Mouse (Mus musculus): ENCODE measurements around the gene Fubp3.
"Not testable (repeated sequence)": the region's sequence is repeated elsewhere in the genome, so short reads cannot be mapped to it uniquely, and the experiment has no call there.

The Fubp3 gene

DNA sequence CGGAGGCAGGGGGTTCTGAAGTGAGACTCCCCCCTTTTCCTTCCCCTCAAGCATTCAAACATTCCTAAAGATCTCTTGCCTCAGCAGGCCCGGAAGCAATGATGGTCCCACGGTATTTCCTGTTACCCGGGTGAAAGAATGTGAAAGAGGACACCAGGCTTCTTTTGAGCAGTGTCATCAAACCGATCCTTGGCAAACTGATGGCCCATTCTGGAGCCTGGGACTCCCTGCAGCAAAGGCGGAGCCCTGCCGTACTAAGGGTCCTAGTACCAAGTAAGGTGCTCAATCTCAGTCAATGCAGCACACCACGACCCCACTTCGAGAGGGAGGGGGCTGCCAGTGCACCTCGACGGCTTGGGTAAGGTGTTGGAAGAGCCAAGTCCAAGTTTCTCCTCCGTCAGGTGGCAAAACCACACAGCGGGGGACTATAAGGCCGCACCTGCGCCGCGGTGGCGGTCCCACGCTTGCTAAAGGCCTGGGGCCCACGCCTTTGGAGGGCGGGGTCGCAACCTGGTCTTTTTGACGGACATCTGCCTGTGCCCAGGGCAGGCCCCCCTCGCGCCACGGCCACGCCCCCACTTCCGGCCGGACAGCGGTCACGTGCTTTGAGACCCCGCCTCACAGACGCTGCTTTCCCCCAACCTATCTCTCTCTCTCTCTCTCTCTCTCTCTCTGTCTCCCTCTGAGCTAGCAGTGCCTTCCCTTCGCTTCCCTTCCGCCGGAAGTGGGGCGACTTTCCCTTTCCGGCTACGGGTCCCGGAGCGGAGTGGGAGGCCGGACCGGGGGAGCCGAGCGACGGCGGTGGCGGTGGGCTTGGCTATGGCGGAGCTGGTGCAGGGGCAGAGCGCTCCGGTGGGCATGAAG lies at the start of gene Fubp3:
Gene Fubp3 (plus strand): TSS at position 601 of the 864 bp plus-strand sequence.
- DNase-seq = peak; percentile 94 to 95

DNA sequence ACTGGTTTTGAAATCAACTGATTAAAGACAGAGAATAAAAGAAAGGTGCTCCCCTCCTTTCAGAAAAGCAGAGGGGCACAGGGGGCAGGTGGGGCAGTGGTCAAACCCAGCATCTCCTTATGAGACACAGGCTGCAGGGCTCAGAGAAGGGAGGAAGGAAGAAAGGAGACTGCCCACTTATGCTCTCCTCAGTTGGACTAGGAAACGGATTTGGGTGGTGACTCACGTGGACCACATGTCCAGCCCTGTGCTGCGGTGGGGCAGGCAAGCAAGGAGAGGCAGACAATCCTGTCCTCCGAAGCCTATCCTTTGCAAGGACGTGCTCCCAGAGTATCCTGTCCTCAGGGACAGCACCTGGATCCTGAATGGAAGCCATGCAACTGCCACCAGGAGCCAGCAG lies 47.8 kb upstream of the Fubp3 start:
- no peak for DNase-seq

DNA sequence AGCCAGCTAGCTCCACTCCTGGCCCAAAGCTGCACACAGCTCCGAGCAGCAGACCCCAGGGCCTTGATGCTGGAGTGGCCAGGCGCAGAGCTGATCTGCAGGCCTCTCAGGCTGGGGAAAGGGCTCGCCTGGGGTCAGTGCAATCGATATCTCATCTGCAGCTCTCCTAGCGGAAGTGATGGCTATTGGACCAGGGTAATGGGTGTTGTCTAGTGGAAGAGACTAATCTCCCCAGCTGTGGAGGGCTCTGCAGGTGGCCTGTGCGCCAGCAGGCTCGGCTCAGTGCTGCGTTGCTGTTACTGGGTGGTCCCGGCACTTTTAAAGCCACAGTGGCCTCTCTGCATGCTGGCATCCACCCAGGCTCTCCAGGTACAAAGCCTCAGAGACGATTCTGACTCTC lies 46.7 kb upstream of the Fubp3 start:
- DNase-seq = no peak

- no peak for DNase-seq
Observed at GRCm38 (mm10) chr2:31530201-31530600, 42.2 kb upstream of the Fubp3 start.

DNA sequence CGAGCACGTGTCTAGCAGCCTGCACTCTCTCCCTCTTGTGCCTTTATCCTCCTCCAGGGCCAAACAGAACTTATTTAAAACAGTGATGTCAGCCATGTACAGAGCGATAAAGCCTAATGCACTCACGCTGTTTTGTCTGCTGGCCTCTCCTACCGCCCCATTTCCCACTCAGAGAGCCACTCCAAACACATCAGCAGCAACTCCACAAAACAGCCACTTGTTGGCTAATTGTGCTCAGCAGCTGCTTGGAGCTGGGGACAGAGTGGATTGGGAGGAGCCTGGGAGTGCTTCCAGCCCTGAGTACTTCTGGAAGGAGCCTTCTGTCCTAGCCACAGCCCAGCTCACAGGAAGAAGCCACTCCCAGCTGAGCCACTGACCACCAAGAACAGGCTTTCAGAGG lies 35.4 kb upstream of the Fubp3 start:
- DNase-seq = no peak

- no peak for DNase-seq
Observed at GRCm38 (mm10) chr2:31538745-31539144, 33.7 kb upstream of the Fubp3 start.

- DNase-seq = peak; percentile 50 to 58
Observed at GRCm38 (mm10) chr2:31541581-31541980, 30.9 kb upstream of the Fubp3 start.

- no peak for DNase-seq
Observed at GRCm38 (mm10) chr2:31547726-31548125, 24.7 kb upstream of the Fubp3 start.

- no peak for DNase-seq
Observed at GRCm38 (mm10) chr2:31550503-31550902, 21.9 kb upstream of the Fubp3 start.

DNA sequence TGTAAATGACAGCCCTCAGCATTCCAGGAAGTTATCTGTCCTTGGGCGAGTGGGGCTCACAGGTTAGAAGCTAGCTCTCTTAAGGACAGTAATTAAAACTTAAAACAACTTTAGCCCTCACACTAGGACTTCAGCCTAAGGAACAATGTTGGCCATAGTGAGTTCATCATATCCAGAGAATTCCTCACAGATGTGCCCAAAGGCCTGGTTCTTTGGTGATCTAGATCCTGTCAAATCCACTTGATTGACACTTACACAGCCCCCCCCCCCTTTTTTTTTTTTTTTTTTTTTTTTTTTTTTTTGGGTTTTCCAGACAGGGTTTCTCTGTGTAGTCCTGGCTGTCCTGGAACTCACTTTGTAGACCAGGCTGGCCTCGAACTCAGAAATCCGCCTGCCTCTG lies 21.1 kb upstream of the Fubp3 start:
- not testable (repeated sequence) for DNase-seq

DNA sequence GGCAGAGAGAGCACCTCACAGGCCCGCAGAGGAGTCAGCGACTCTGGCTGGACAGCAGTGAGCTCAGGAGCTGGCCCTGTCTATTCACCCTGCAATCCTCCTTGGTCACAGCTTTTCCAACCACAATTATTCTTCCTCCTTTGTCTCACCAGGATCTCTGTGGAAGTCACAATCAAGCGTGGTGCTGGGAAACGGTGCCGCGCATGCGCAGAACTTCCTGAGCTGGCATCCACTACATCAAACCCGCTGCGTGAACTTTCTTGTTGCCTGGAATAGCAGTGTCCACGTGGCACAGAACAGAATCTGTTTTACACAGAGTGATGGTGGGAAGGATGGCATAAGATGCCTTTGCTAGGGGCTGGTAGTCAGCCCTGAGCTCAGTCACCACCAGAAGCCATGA lies 20.5 kb upstream of the Fubp3 start:
- no peak for DNase-seq

DNA sequence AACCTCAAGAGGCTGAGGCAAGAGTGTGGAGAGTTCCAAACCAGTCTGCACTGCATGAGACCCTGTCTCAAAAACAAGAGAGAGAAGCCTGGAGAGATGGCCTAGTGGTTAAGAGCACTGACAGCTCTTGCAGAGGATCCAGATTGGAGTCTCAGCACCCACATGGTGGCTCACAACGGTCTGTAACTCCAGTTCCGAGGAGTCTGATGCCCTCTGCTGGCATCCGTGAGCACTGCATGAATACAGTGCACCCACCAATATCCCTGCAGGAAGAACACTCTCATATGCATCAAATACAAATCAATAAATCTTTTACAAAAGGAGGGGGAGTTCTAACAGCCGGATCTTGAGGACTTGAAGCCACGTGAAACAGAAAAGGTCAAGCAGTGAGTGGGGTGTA lies 17.8 kb upstream of the Fubp3 start:
- DNase-seq = no peak

GRCm38 (mm10) chr2:31572915-31573635 lies 624 bp downstream of the Fubp3 start:
- peak; percentile 6 to 14 for DNase-seq

DNA sequence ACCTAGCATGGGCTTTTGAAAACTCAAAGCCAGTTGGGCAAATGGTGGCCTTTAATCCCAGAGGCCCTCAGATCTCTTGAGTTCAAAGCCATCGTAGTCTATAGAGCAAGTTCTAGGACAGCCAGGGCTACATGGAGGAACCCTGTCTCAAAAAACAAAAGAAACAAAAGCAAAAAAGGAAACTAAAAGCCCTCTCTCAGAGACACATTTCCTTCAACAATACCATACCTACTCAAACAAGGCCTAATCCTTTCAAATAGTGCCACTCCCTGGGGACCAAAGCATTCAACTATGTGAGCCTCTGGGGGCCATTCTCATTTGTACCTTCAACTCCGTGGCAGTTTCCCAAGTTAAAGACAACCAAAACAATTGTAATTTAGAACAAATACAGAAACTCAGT lies 9.2 kb downstream of the Fubp3 start:
- no peak for DNase-seq

DNA sequence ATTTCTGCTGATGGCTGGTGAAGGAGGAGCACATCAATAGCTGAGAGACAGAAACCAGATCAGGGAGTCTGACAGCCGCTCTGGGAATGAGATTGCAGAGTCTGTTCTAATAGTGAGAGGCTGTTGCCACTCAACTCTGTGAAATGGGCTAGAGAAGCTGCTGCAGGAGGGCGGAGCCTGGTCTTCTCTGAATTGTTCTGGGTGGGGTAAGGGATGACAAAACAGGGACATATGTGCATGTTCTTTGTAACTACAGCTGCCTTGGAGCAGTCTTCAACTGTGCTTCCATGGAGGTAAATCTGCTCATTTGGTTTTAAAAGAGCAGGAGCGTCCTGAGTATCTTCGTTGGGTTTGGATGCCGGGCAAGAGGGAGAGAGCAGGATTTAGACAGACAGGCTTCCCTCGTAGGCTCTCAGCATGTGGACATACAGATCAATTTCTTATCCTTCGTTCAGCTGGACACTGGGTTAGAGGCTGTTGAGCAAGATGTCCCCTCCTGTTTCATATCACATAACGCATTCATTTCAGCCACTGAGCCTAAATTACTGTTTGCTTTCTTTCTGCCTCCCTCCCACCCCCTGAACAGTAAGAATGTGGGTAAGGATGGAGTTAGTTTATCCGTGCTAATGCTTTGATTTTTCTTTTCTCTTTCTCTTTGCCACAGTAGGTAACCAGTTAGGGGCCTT lies 19.5 kb downstream of the Fubp3 start:
- DNase-seq = no peak

DNA sequence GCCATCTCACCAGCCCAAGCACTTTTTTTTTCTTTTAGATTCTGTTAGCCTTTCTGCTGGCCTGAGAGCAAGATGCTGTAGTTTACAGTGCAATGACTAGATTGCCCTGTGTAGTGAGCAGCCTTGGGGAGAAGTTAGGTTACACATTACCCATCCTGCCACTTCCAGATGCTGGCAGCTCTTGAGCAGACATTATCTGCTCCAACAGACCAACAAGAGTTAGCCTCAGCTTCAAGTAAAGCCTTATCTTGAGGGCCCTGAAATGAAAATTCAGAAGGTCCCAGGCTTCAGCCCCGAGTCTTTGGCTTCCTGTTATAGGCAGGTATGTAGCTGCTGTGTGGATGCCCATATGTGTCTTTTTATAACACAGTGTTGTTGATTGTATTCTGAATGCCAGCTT lies 35.1 kb downstream of the Fubp3 start:
- no peak for DNase-seq

DNA sequence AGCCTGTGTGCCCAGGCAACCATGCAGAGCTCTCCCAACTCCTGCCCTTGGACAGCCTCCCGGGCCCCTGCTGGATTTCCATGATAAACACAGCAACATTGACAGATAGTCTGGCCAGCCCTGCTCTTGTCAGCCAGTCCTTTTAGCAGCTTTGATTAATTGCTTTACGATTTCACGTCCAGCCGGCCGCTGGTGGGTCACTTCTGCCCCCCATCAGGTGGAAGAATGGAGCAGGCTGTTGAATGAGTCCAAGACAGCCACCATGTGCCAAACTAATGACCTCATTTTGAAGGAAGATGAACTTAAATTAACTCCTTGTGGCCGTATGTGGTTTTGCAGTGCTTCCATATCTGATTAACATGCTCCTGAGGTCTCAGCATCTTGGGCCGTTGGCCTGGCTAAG lies 37.4 kb downstream of the Fubp3 start:
- DNase-seq = no peak

DNA sequence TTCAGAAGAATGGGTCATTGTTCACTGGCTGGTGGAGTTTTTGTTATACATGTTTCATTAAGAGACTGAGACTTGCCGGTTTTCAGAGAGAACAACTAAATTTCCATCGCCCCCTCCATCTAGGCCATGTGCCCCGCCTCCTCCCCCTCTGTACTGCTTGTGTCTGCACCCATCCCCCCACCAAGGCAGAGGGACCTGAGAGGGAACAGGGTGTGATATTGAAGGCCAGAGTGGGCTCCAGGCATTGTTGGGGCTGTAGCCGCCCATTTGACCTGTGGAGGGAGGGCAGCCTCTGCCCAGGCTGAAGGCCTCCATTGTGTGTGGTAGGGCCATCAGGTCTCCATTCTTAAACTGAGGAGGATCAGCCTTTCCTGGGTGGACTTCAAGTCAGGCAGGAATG lies 38.5 kb downstream of the Fubp3 start:
- DNase-seq = no peak

GRCm38 (mm10) chr2:31611400-31611799 lies 38.9 kb downstream of the Fubp3 start:
- peak in 1 of 2 experiments; percentile 14 for DNase-seq

GRCm38 (mm10) chr2:31612627-31613026 lies 40.2 kb downstream of the Fubp3 start:
- DNase-seq = no peak

DNA sequence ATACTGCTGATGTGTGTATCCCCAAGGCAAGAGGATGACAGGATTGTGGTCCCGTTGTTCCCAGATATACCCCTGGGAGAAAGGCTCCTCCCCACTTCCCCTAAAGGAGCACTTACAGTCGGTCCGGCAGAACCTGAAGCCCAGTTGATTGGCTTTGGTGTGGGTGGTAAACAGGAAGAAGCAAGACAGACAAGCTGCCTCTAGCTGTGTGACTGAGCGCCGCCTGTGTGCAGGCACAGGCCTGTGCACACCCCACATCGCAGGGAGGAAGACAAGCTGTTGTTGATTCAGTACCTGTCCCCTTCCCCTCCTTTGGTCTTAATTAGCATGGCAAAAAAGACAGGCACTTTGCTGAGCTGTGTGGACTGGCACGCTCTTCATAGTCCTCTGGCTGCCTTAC lies 41.3 kb downstream of the Fubp3 start:
- DNase-seq = no peak

- DNase-seq = no peak
Observed at GRCm38 (mm10) chr2:31618484-31619161, 46.2 kb downstream of the Fubp3 start.

GRCm38 (mm10) chr2:31619208-31619607 lies 46.8 kb downstream of the Fubp3 start:
- DNase-seq = no peak
